Mouse (Mus musculus) right cerebral cortex, adult 18-20 months (tissue): ENCODE results near the gene E330034G19Rik.

ENCODE experiments used
- DNase-seq: peaks from one replicate; pipeline ENCODE4 v3.0.0; 2022; ENCODE audit warnings: mixed read lengths

E330034G19Rik gene

DNA sequence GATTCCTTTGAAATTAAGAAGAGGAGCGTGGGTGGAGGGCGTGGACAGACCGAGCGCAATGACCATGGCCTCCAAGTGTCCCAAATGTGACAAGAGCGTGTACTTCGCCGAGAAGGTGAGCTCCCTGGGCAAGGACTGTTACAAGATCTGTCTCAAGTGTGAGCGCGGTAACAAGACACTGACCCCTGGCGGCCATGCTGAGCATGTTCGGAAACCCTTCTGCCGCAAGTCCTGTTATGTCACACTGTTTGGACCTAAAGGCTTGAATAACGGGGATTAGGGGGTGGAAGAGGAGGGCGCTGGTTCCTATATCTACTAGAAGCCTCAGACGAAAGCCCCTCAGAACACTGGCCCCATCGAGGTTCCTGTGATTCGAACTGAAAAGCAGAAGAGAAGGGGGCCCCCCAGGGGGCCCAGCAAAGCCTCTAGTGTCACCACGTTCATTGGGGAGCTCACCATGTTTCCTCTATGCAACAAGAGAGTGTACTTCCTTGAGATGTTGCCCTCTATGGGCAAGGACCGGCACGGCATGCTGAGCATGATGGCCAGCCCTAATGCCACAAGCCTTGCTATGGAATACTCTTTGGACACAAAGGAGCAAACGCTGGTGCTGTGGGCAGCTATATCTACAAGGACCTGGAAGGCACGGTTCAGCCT is 65.4 kb downstream of the E330034G19Rik start:
- DNase-seq = peak; percentile 6
